Mouse (Mus musculus): ENCODE data around the gene Slc22a26.
"Not testable (repeated sequence)": the region's sequence is repeated elsewhere in the genome, so short reads cannot be mapped to it uniquely, and the experiment has no call there.

Slc22a26 gene

DNA sequence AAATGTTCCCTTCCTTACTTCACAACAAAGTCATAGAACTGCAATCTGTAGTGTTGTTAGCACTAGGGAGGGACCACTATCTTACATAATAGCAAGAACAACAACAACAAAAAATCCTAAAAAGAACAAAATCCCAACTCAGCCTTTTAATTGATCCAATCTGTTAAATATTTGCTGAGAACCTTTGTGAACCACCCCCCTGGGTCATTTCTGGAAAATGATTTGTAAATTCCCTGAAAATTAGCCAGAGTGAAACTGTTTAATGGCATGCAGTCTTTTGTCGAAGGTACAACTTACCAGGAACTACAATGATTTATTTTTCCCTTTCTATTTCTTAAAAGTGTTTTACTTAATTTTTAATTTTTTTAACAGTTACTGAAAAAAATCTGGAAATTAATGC is at the start of gene Slc22a26:
TSS of gene Slc22a26 (minus strand) at position 97 of the 400 bp plus-strand sequence.
- DNase-seq (ENCODE audit: low spot score in 2 of 2): no peak

DNA sequence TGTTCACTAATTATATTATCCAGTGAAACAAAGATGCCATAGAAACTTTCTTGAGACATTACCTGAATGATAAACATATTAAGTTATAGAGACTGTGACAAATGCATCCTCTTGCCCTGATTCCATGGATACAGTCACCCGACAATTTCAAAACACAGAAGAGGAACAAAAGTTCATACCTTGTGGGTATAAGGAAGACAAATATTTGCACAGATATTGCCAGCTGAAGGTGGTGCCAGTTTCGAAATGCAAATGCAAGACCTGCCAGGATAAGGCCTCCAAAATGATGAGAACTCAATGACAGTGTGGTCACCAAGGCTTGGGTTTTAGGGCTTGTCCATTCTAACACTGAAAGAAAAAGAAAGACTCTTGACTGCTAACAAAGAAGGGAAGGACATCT is 27.4 kb upstream of the Slc22a26 start:
- no peak for DNase-seq (ENCODE audit: low spot score in 2 of 2)

DNA sequence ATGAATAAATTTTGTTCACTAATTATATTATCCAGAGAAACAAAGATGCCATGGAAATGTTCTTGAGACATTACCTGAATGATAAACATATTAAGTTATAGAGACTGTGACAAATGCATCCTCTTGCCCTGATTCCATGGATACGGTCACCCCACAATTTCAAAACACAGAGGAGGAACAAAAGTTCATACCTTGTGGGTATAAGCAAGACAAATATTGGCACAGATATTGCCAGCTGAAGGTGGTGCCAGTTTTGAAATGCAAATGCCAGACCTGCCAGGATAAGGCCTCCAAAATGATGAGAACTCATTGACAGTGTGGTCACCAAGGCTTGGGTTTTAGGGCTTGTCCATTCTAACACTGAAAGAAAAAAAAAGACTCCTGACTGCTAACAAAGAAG is 11.9 kb downstream of the Slc22a26 start:
- no peak for DNase-seq (ENCODE audit: low spot score in 2 of 2)

DNA sequence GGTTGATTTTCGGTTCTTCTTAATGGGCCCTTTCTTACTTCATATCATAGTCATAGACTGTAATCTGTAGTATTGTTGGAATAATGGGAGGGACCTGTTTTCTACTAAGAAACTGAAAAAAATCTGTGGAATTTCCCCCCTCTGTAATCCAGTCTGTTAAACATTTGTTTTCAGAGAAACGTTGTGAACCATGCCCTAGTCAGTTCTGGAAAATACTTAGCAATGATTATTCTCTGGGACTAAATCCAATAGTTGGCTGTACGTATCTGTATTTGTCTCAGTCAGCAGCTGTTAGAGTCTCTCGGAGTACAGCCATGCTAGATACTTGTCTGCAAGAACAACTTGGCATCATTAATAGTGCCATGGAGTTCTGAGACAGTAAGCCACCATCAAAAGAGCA is 27.2 kb downstream of the Slc22a26 start:
- DNase-seq (ENCODE audit: low spot score in 2 of 2): no peak

DNA sequence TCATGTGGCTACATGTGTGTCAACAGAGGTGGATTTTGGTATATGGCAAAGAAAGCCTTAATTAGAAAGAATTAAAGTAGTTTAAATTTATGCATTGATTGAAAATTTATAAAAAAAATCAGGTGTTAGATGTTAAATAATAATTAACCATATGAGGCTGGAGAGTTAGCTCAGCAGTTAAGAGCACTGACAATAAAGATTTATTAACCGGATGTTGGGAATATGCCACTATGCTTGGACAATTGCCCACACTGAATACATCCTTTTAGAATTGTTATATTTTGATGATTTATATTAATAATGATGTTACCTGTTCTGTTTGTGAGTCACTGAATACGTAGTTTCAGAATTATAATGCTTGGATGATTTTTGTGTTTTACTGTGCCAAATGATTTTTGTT is 36.3 kb downstream of the Slc22a26 start:
- no peak for DNase-seq (ENCODE audit: low spot score in 2 of 2)

DNA sequence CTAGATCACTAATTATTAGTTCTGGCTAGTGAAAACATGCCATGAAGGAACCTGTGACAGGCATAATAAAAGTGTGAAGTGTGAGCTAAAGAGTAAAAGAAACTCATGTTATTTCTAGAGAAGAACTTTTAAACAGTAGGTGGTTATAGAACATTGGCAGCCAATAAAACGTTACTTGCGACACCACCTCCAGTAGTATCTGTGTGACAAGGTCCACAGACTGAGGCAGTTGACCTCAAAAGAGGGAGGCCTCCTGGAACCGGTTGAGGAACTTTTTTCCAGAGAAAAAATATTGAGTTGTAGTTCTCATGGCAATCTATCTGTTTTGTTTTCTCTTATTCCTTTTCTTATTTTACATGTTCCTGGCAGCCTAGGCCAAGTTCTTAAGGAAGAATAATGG is 36.9 kb downstream of the Slc22a26 start:
- no peak for DNase-seq (ENCODE audit: low spot score in 2 of 2)

DNA sequence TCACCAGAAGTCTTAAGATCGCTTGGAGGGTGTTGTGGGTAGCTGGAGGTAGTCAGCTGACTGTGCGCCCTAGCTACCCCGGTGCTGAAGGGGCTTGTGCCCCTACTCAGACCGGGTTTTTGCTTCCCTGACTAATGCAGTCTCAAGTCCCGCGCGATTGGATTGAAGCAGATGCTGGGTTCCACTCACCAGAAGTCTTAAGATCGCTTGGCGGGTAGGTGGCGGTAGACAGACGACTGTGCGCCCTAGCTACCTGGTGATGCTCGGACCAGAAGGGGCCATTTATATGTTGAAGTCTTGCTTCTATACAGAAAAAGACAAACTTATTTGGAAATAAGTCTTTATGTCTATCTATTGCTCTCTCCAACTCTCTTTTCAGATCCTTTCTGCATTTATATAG is 49.1 kb downstream of the Slc22a26 start:
- DNase-seq (ENCODE audit: low spot score in 2 of 2): not testable (repeated sequence)
